13 mouse cellular contexts compared by ENCODE assay signal in genomic region chr11:88313512-88313911, GRCm38 (mm10). TPM values are rescaled to one million over a fixed set of nuclear protein-coding genes. Genes with fewer than 3 reads are reported as not detected.
DNase-seq lines count a peak whose midpoint lies in the region; ATAC-seq and TF ChIP-seq lines count a peak whose summit lies in the region.
"Had no signal": no experiment of that assay in that cellular context is flagged by ENCODE, and none has a peak within 500 bp of the region (broad histone marks: within the 10 kb centered on the region; RNA-seq: fewer than 3 reads in every experiment).

No protein-coding gene starts in this region.

- H3K4me3 ChIP-seq in liver, postnatal 0 days (ENCODE audit: low read depth, low read length): no peak overlapping the region
- no peak overlapping the region for H3K4me3 ChIP-seq in kidney, embryonic 15.5 days (replicated peaks)
- H3K4me3 ChIP-seq: liver, embryonic 15.5 days had no signal

- peaks cover 2% of the 10 kb centered on the region; the same call in 1 of the 2 replicates for H3K4me1 ChIP-seq in liver, postnatal 0 days (ENCODE audit: insufficient read depth)
- peaks cover 37% of the 10 kb centered on the region for H3K4me1 ChIP-seq in kidney, embryonic 15.5 days
- H3K4me1 ChIP-seq: liver, embryonic 15.5 days had no signal

- ATAC-seq in liver, postnatal 0 days: no peak; the same call in 1 of the 2 replicates
- 0 out of 2 replicates have a peak, but pooled peaks have one; percentile 57 for ATAC-seq in kidney, embryonic 15.5 days (replicated peaks; ENCODE audit: low FRiP score)

- no peaks in the 10 kb centered on the region for H3K9me3 ChIP-seq in liver, postnatal 0 days (ENCODE audit: low read length)
- no peaks in the 10 kb centered on the region for H3K9me3 ChIP-seq in kidney, embryonic 15.5 days (replicated peaks)
- H3K9me3 ChIP-seq: liver, embryonic 15.5 days had no signal

- DNase-seq in adrenal gland, adult (ENCODE audit: inconsistent age in 2 of 2, low spot score in 1 of 2): peak; percentile 51 to 65
- DNase-seq in adrenal gland, adult 18-20 months (ENCODE audit: low spot score in 2 of 2): no peak
- DNase-seq in liver: peak; percentile 32
- DNase-seq in liver, postnatal 0 days: no peak
- peak; percentile 23 to 46 for DNase-seq in lung, postnatal 4 days
- DNase-seq in right cerebral cortex, postnatal 10 days (ENCODE audit: low spot score in 2 of 2): no peak
- no peak for DNase-seq in frontal cortex, postnatal 25 days (ENCODE audit: low spot score in 2 of 2)

- TF ChIP-seq CTCF in liver, postnatal 0 days (IDR thresholded peaks at IDR 0.05; ENCODE audit: low read depth): no peak

- H3K9ac ChIP-seq in liver, postnatal 0 days (replicated peaks): no peak overlapping the region
- H3K9ac ChIP-seq in kidney, embryonic 15.5 days: no peak overlapping the region
- H3K9ac ChIP-seq: liver, embryonic 15.5 days had no signal

- no peak overlapping the region for H3K4me2 ChIP-seq in liver, postnatal 0 days (ENCODE audit: low read depth, low read length)
- H3K4me2 ChIP-seq in kidney, embryonic 15.5 days: no peak overlapping the region
- H3K4me2 ChIP-seq: liver, embryonic 15.5 days had no signal

- H3K27ac ChIP-seq in liver, postnatal 0 days (ENCODE audit: low read depth): no peak overlapping the region
- peak overlapping the region; percentile 3; the same call in 1 of the 2 replicates for H3K27ac ChIP-seq in kidney, embryonic 15.5 days
- H3K27ac ChIP-seq: liver, embryonic 15.5 days; stomach, postnatal 0 days had no signal

- H3K27me3 ChIP-seq in liver, postnatal 0 days (ENCODE audit: insufficient read depth, low read length): no peaks in the 10 kb centered on the region
- peaks cover 15% of the 10 kb centered on the region; the same call in 1 of the 2 replicates for H3K27me3 ChIP-seq in kidney, embryonic 15.5 days

- TF ChIP-seq EP300 in liver, postnatal 0 days (IDR thresholded peaks at IDR 0.05; ENCODE audit: low read depth): no peak

- H3K36me3 ChIP-seq in liver, postnatal 0 days (replicated peaks; ENCODE audit: insufficient read depth, low read length): no peaks in the 10 kb centered on the region
- no peaks in the 10 kb centered on the region for H3K36me3 ChIP-seq in kidney, embryonic 15.5 days
- H3K36me3 ChIP-seq: liver, embryonic 15.5 days had no signal

- WGBS in liver, postnatal 0 days (ENCODE audit: insufficient replicate concordance): 13% methylated on average over 8 of the region's 8 CpGs
- 2% methylated on average over 8 of the region's 8 CpGs for whole genome bisulfite sequencing in kidney, embryonic 15.5 days

RNA-seq across cellular contexts. Expression of gene Ccdc182, which starts 19.7 kb away (rescaled TPM):
- not detected for total RNA-seq in adrenal gland, adult 18-20 months (2021)
- not detected in 2 replicates for polyA plus RNA-seq in liver, postnatal 0 days (2015; fragmentation: Nextera tagmentation; extraction: Ambion mirVana)
- 3.1 and 3.7 TPM in 2 replicates for polyA plus RNA-seq in kidney, embryonic 15.5 days (2015; fragmentation: Nextera tagmentation; extraction: Ambion mirVana)
- total RNA-seq: heart, adult 8-10 months; layer of hippocampus, postnatal 25 days had no signal
- polyA plus RNA-seq: embryonic facial prominence, embryonic 14.5 days; liver, embryonic 15.5 days; stomach, postnatal 0 days had no signal

Comparison
In these comparisons a context has a peak if more than half of its experiments do, and no peak if none do; other contexts are left out.
1. DNase-seq: peak in adrenal gland, adult (2 of 2), liver (single experiment) and lung, postnatal 4 days (2 of 2); none in adrenal gland, adult 18-20 months (0 of 2), liver, postnatal 0 days (single experiment), right cerebral cortex, postnatal 10 days (0 of 2) and frontal cortex, postnatal 25 days (0 of 2).